Mouse (Mus musculus) activated CD4-positive, CD25-positive, alpha-beta regulatory T cell (primary cell): ENCODE data around the gene Ccl21a. TPM values are rescaled to one million over a fixed set of nuclear protein-coding genes. Genes with fewer than 3 reads are reported as not detected.

ENCODE experiments used
- polyA plus RNA-seq, 2 experiments: library from polyadenylated mRNA; unstranded; fragments of 100-300 nt; shearing (Covaris generic); gene quantifications; one replicate each; pipeline ENCODE4 v1.2.1; 2017

The Ccl21a gene
- not detected for polyA plus RNA-seq

GRCm38 (mm10) chr4:42773893-42774292 lies at the start of gene Ccl21a:
TSS of gene Ccl21a (minus strand) at chr4:42773993.

GRCm38 (mm10) chr4:42756477-42756876 lies 17.3 kb downstream of the Ccl21a start, which contains the start of gene Ccl19:
TSS of gene Ccl19 (minus strand) at chr4:42756577.

GRCm38 (mm10) chr4:42735245-42735644 lies 38.5 kb downstream of the Ccl21a start, which contains the start of gene 4930578G10Rik:
TSS of gene 4930578G10Rik (plus strand) at chr4:42735545.

Other genes with a start within 250 kb of the Ccl21a start
- not detected for gene Fam205a2, start 245.8 kb downstream of the Ccl21a start, polyA plus RNA-seq
- not detected for gene Gm10591, start 161.8 kb downstream of the Ccl21a start, polyA plus RNA-seq
- gene Gm2564, start 144.3 kb downstream of the Ccl21a start, polyA plus RNA-seq, result under 1 TPM in 1 of 2 experiments, not detected in 1; 0.39 TPM
- gene Ccl27b, start 118.7 kb downstream of the Ccl21a start, polyA plus RNA-seq, result not detected
- not detected for gene Il11ra2, start 112.1 kb downstream of the Ccl21a start, polyA plus RNA-seq
- under 1 TPM in 1 of 2 experiments, not detected in 1; 0.32 TPM for gene 4930578G10Rik, start 38.4 kb downstream of the Ccl21a start, polyA plus RNA-seq
- under 1 TPM in 1 of 2 experiments, not detected in 1; 0.31 TPM for gene Ccl19, start 17.4 kb downstream of the Ccl21a start, polyA plus RNA-seq
- not detected for gene Fam205a1, start 79.9 kb upstream of the Ccl21a start, polyA plus RNA-seq
- gene Gm12394, start 82.8 kb upstream of the Ccl21a start, polyA plus RNA-seq, result under 1 TPM; 0.10 to 0.12 TPM
- gene Fam205c, start 100.2 kb upstream of the Ccl21a start, polyA plus RNA-seq, result under 1 TPM in 1 of 2 experiments, not detected in 1; 0.36 TPM
- gene Phf24, start 142.7 kb upstream of the Ccl21a start, polyA plus RNA-seq, result under 1 TPM; 0.10 to 0.36 TPM
- gene Dnajb5, start 175.8 kb upstream of the Ccl21a start, polyA plus RNA-seq, result 10 to 100 TPM; 11.1 to 13.6 TPM
- under 1 TPM in 1 of 2 experiments, not detected in 1; 0.42 TPM for gene 1700022I11Rik, start 195.6 kb upstream of the Ccl21a start, polyA plus RNA-seq
- gene Vcp, start 226.5 kb upstream of the Ccl21a start, polyA plus RNA-seq, result 100 to 1,000 TPM; 311 to 420 TPM
- 10 to 100 TPM; 22.2 to 26.7 TPM for gene Fancg, start 236.5 kb upstream of the Ccl21a start, polyA plus RNA-seq